Mouse (Mus musculus) liver, adult 2 months (tissue): ENCODE data around the gene Bhlhe40. TPM values are rescaled to one million over a fixed set of nuclear protein-coding genes. Genes with fewer than 3 reads are reported as not detected.

ENCODE experiments used
- DNase-seq: peaks from one replicate; pipeline ENCODE4 v3.0.0-alpha.2; 2011; ENCODE audit warnings: low read depth, low spot score; ENCODE audit errors: extremely low read depth
- H3K27ac ChIP-seq: fragments of 200-500 bp; replicated peaks from 2 replicates; pipeline ENCODE4 v1.5.1; 2012; ENCODE audit warnings: low read depth, mild to moderate bottlenecking, control low read depth, inconsistent platforms, low read length; ENCODE audit not compliant: insufficient read depth
- H3K27me3 ChIP-seq: fragments of 200-500 bp; 2 replicates; pipeline ENCODE4 v1.6.1; 2012; ENCODE audit warnings: mild to moderate bottlenecking, moderate library complexity, low read length, inconsistent platforms; ENCODE audit not compliant: control insufficient read depth, insufficient read depth
- H3K36me3 ChIP-seq: fragments of 200-500 bp; 2 replicates; pipeline ENCODE4 v1.6.1; 2012; ENCODE audit warnings: low read length, inconsistent platforms; ENCODE audit not compliant: control insufficient read depth, insufficient read depth
- H3K4me1 ChIP-seq: fragments of 200-500 bp; 2 replicates; pipeline ENCODE4 v1.6.1; 2011; ENCODE audit warnings: low read length; ENCODE audit not compliant: control insufficient read depth, insufficient read depth
- H3K4me3 ChIP-seq: fragments of 200-500 bp; 2 replicates; pipeline ENCODE4 v1.5.1; 2011; ENCODE audit warnings: low read depth, mild to moderate bottlenecking, control low read depth, low read length, moderate library complexity; ENCODE audit not compliant: insufficient read depth
- H3K79me2 ChIP-seq: fragments of 200-500 bp; 2 replicates; pipeline ENCODE4 v1.6.1; 2012; ENCODE audit warnings: inconsistent platforms, mild to moderate bottlenecking, low read length, moderate library complexity; ENCODE audit not compliant: control insufficient read depth, insufficient read depth
- H3K9ac ChIP-seq: fragments of 200-500 bp; 2 replicates; pipeline ENCODE4 v1.6.1; 2012; ENCODE audit warnings: low read depth, mild to moderate bottlenecking, control low read depth, inconsistent platforms, low read length
- CTCF ChIP-seq: fragments of 200-500 bp; IDR thresholded peaks from 2 replicates; pipeline ENCODE4 v1.5.1; 2011; ENCODE audit warnings: low read depth, low read length, control low read depth
- POLR2A ChIP-seq: fragments of 200-500 bp; IDR thresholded peaks from 2 replicates; pipeline ENCODE4 v1.6.1; 2011; ENCODE audit warnings: low read length, control low read depth; ENCODE audit not compliant: insufficient read depth; ENCODE audit errors: extremely low read depth
- WGBS: fragments of 180-500 bp; shearing (Covaris S2); methylation state at CpG from one replicate; pipeline ENCODE4 v1.1.7; 2018; 5-methylcytosine and 5-hydroxymethylcytosine counted together
- polyA plus RNA-seq: library from polyadenylated mRNA; depleted of rRNA; stranded (reverse); fragments of >200 nt; gene quantifications from 2 replicates; pipeline ENCODE4 v1.2.3, GENCODE M21; 2012
- total RNA-seq: library from RNA; depleted of rRNA; stranded (reverse); fragments of >200 nt; gene quantifications from 2 replicates; pipeline ENCODE4 v1.2.3, GENCODE M21; 2014

Gene Bhlhe40
- total and polyA plus RNA-seq, 2 experiments = 17.4 to 33.0 TPM

- no peak for DNase-seq
- 97% methylated on average over 10 of the region's 10 CpGs for WGBS
- no peak overlapping the region for H3K4me3 ChIP-seq
- H3K79me2 ChIP-seq = no peaks in the 10 kb centered on the region
- no peaks in the 10 kb centered on the region for H3K36me3 ChIP-seq
- H3K4me1 ChIP-seq = no peaks in the 10 kb centered on the region
- H3K27me3 ChIP-seq = no peaks in the 10 kb centered on the region
- no peak overlapping the region for H3K27ac ChIP-seq
- no peak overlapping the region for H3K9ac ChIP-seq
- no peak for TF ChIP-seq POLR2A
- TF ChIP-seq CTCF = no peak
Observed at GRCm38 (mm10) chr6:108697345-108697744, 36.9 kb downstream of the Bhlhe40 start.

GRCm38 (mm10) chr6:108698343-108698870 lies 38.0 kb downstream of the Bhlhe40 start:
- Histone ChIP-seq H3K27me3 (no peaks in the 10 kb centered on the region), H3K4me1 (no peaks in the 10 kb centered on the region), H3K4me3 (no peak overlapping the region), H3K36me3 (no peaks in the 10 kb centered on the region), H3K9ac (no peak overlapping the region), H3K79me2 (no peaks in the 10 kb centered on the region), H3K27ac (no peak overlapping the region)
- WGBS = 93% methylated on average over 4 of the region's 4 CpGs
- DNase-seq = no peak
- TF ChIP-seq CTCF = no peak
- no peak for TF ChIP-seq POLR2A

DNA sequence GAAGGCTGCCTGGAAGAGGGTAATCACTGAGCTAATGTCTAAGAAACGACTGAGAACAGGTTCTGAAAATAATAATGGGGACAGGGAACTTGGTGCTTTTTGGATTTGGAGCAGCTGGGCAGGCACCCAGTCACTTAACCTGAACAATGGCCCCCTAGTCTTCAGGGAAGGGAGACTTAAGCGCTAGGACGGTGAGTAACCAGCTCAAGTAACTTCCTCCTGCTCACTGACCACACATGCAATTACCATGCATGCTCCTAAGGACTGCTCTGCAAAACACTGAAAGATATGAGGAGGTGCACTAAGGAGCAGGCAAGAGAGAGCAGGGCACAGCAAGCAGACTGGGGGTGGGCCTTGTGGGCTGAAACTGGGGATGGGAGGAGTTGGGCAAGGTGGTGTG lies 39.2 kb downstream of the Bhlhe40 start:
- no peak overlapping the region for H3K27ac ChIP-seq
- H3K79me2 ChIP-seq = no peaks in the 10 kb centered on the region
- 86% methylated on average over 3 of the region's 3 CpGs for WGBS
- H3K9ac ChIP-seq = no peak overlapping the region
- H3K4me3 ChIP-seq = no peak overlapping the region
- no peaks in the 10 kb centered on the region for H3K36me3 ChIP-seq
- no peak for DNase-seq
- TF ChIP-seq POLR2A (no peak), CTCF (no peak)
- no peaks in the 10 kb centered on the region for H3K27me3 ChIP-seq
- no peaks in the 10 kb centered on the region for H3K4me1 ChIP-seq

- Histone ChIP-seq H3K27ac (no peak overlapping the region), H3K4me1 (no peaks in the 10 kb centered on the region), H3K36me3 (no peaks in the 10 kb centered on the region), H3K79me2 (no peaks in the 10 kb centered on the region), H3K9ac (no peak overlapping the region), H3K27me3 (no peaks in the 10 kb centered on the region), H3K4me3 (no peak overlapping the region)
- WGBS = 62% methylated on average over 17 of the region's 17 CpGs
- DNase-seq = no peak
- TF ChIP-seq POLR2A (no peak), CTCF (no peak)
Observed at GRCm38 (mm10) chr6:108700638-108701343, 40.4 kb downstream of the Bhlhe40 start.

- H3K36me3 ChIP-seq = no peaks in the 10 kb centered on the region
- H3K9ac ChIP-seq = no peak overlapping the region
- H3K4me3 ChIP-seq = no peak overlapping the region
- no peaks in the 10 kb centered on the region for H3K4me1 ChIP-seq
- H3K27ac ChIP-seq = no peak overlapping the region
- DNase-seq = no peak
- TF ChIP-seq POLR2A (no peak), CTCF (no peak)
- H3K79me2 ChIP-seq = no peaks in the 10 kb centered on the region
- 84% methylated on average over 3 of the region's 3 CpGs for WGBS
- no peaks in the 10 kb centered on the region for H3K27me3 ChIP-seq
Observed at GRCm38 (mm10) chr6:108702648-108703047, 42.2 kb downstream of the Bhlhe40 start.

DNA sequence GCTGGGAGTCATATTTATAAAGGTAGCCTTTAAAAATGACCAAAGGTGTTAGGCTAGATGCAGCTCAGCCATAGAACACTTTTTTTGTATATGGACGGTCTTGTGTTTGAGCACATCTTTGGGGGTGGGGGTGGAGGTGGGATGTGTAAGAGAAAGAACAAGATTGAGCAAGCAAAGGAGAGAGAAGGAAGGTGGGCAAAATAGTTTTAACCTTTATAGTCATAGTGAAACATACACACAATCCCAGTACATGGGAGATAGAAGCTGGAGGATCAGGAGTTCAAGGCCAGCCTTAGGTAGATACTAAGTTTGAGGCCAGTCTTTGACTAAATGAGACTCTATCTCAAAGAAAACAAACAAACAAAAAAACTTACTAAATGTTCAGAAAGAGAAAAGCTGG lies 42.7 kb downstream of the Bhlhe40 start:
- Histone ChIP-seq H3K9ac (no peak overlapping the region), H3K36me3 (no peaks in the 10 kb centered on the region), H3K4me1 (no peaks in the 10 kb centered on the region), H3K79me2 (no peaks in the 10 kb centered on the region), H3K27ac (no peak overlapping the region), H3K27me3 (no peaks in the 10 kb centered on the region), H3K4me3 (no peak overlapping the region)
- TF ChIP-seq CTCF (no peak), POLR2A (no peak)
- 93% methylated on average over 1 of the region's 1 CpGs for WGBS
- no peak for DNase-seq
